Mouse (Mus musculus) hindbrain, embryonic 11.5 days (tissue): ENCODE data around the gene Gm49388. TPM values are rescaled to one million over a fixed set of nuclear protein-coding genes. Genes with fewer than 3 reads are reported as not detected.

Experiments
- ATAC-seq: fragments of 200-750 bp; cut with Nextera tagmentation; 2 replicates; pipeline ENCODE4 v1.8.0; 2017; ENCODE audit warnings: mild to moderate bottlenecking, moderate TSS enrichment, moderate library complexity; ENCODE audit not compliant: low FRiP score
- DNase-seq: peaks from one replicate; pipeline ENCODE4 v3.0.0-alpha.2; 2015; ENCODE audit warnings: low spot score
- H3K27ac ChIP-seq: fragments of 300-500 bp; sonication (generic); 2 replicates; pipeline ENCODE4 v1.5.1; 2014; ENCODE audit warnings: mild to moderate bottlenecking, low read depth, low read length
- H3K27me3 ChIP-seq: fragments of 300-500 bp; sonication (generic); 2 replicates; pipeline ENCODE4 v1.6.1; 2014; ENCODE audit warnings: mild to moderate bottlenecking, low read length, moderate library complexity, mixed read lengths; ENCODE audit not compliant: control insufficient read depth, insufficient read depth
- H3K36me3 ChIP-seq: fragments of 300-500 bp; sonication (generic); 2 replicates; pipeline ENCODE4 v1.6.1; 2014; ENCODE audit warnings: mild to moderate bottlenecking, low read length, moderate library complexity, mixed read lengths; ENCODE audit not compliant: control insufficient read depth, insufficient read depth
- H3K4me1 ChIP-seq: fragments of 300-500 bp; sonication (generic); replicated peaks from 2 replicates; pipeline ENCODE4 v1.6.1; 2014; ENCODE audit warnings: low read length, mixed read lengths; ENCODE audit not compliant: control insufficient read depth, insufficient read depth
- H3K4me2 ChIP-seq: fragments of 300-500 bp; sonication (generic); replicated peaks from 2 replicates; pipeline ENCODE4 v1.6.1; 2014; ENCODE audit warnings: mild to moderate bottlenecking, low read depth, low read length
- H3K4me3 ChIP-seq: fragments of 300-500 bp; sonication (generic); 2 replicates; pipeline ENCODE4 v1.5.1; 2014; ENCODE audit warnings: low read depth, low read length
- H3K9ac ChIP-seq: fragments of 300-500 bp; sonication (generic); 2 replicates; pipeline ENCODE4 v1.6.1; 2014; ENCODE audit warnings: low read depth, low read length
- H3K9me3 ChIP-seq: fragments of 300-500 bp; sonication (generic); 2 replicates; pipeline ENCODE4 v1.6.1; 2016; ENCODE audit warnings: low read length; ENCODE audit not compliant: control insufficient read depth
- WGBS: fragments of 180-500 bp; shearing (Covaris S2); extraction: QIAGEN DNeasy Blood & Tissue Kit; methylation state at CpG from one replicate; pipeline ENCODE4 v1.1.7; 2014; 5-methylcytosine and 5-hydroxymethylcytosine counted together
- polyA plus RNA-seq: library from polyadenylated mRNA; unstranded; fragments of >200 nt; fragmentation: Nextera tagmentation; extraction: Ambion mirVana; gene quantifications from 2 replicates; pipeline ENCODE4 v1.2.1, GENCODE M21; 2014

Gm49388 gene
- polyA plus RNA-seq, 1 experiment from 2014 or later: not detected

GRCm38 (mm10) chr7:127808821-127809220, 23.4 kb downstream of the Gm49388 start:
- H3K36me3 ChIP-seq: no peaks in the 10 kb centered on the region
- WGBS: 73% methylated on average over 5 of the region's 5 CpGs
- no peaks in the 10 kb centered on the region for H3K4me1 ChIP-seq

DNA sequence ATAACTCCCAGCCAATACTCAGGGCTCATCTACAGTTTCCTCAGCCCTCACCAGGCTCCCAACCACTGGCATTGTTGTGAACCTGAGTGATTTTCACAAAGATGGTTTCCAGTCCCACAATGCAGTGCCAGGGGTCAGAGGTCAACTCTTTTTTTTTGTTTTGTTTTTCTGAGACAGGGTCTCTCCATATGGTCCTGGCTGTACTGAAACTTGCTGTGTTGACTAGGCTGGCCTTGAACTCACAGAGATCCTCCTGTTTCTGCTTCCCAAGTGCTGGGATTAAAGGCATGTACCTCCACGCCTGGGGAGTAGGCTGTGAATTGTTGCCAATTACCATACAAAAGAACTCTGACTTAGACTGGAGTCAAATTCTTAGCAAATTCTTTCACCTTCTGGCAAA, 24.4 kb downstream of the Gm49388 start:
- no peak for DNase-seq
- Histone ChIP-seq H3K9ac (no peak overlapping the region), H3K4me3 (no peak overlapping the region), H3K36me3 (no peaks in the 10 kb centered on the region), H3K27me3 (no peaks in the 10 kb centered on the region), H3K4me2 (no peak overlapping the region), H3K9me3 (no peaks in the 10 kb centered on the region), H3K27ac (no peak overlapping the region), H3K4me1 (no peaks in the 10 kb centered on the region)
- 93% methylated on average over 1 of the region's 1 CpGs for WGBS
- ATAC-seq: no peak

More at GRCm38 (mm10) chr7:127808821-127809220, 23.4 kb downstream of the Gm49388 start:
- Histone ChIP-seq H3K4me3 (no peak overlapping the region), H3K9me3 (no peaks in the 10 kb centered on the region), H3K4me2 (no peak overlapping the region), H3K27ac (no peak overlapping the region), H3K27me3 (no peaks in the 10 kb centered on the region), H3K9ac (no peak overlapping the region)
- ATAC-seq: no peak
- no peak for DNase-seq

GRCm38 (mm10) chr7:127810650-127811049, 25.2 kb downstream of the Gm49388 start:
- H3K36me3 ChIP-seq: no peaks in the 10 kb centered on the region
- WGBS: 71% methylated on average over 10 of the region's 10 CpGs
- H3K9ac ChIP-seq: no peak overlapping the region
- no peaks in the 10 kb centered on the region for H3K4me1 ChIP-seq
- no peak for DNase-seq
- no peak overlapping the region for H3K4me3 ChIP-seq
- no peaks in the 10 kb centered on the region for H3K27me3 ChIP-seq
- ATAC-seq: no peak
- H3K9me3 ChIP-seq: no peaks in the 10 kb centered on the region
- H3K27ac ChIP-seq: no peak overlapping the region
- no peak overlapping the region for H3K4me2 ChIP-seq

- H3K36me3 ChIP-seq: no peaks in the 10 kb centered on the region
- no peaks in the 10 kb centered on the region for H3K4me1 ChIP-seq
- H3K27ac ChIP-seq: no peak overlapping the region
- H3K27me3 ChIP-seq: no peaks in the 10 kb centered on the region
- ATAC-seq (no peak), DNase-seq (no peak)
- H3K9me3 ChIP-seq: no peaks in the 10 kb centered on the region
- no peak overlapping the region for H3K4me3 ChIP-seq
- H3K9ac ChIP-seq: no peak overlapping the region
- WGBS: 91% methylated on average over 4 of the region's 4 CpGs
- H3K4me2 ChIP-seq: no peak overlapping the region
These were observed 25.8 kb downstream of the Gm49388 start for GRCm38 (mm10) chr7:127811240-127811639.

DNA sequence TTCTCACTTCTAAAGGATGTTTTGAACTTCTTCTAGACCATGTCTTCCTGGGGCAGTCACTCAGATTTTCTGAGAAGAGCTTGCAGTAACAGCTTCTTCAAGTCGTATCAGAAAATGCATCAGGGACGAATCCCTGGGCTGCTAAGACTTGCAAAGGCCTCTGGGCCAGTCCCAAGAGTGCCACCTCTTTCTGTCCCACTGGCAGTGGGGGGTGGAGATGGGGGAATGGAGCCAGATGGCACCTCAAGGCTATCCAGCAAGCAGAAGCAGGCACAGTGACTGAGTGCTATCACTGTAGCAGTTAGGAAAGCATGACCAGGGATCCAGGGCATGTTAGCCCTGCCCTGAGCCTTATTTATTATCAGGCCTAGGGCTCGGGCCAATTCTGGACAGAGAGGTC, 26.9 kb downstream of the Gm49388 start:
- DNase-seq: no peak
- Histone ChIP-seq H3K27me3 (no peaks in the 10 kb centered on the region), H3K9me3 (no peaks in the 10 kb centered on the region), H3K9ac (no peak overlapping the region), H3K36me3 (no peaks in the 10 kb centered on the region), H3K27ac (no peak overlapping the region), H3K4me2 (no peak overlapping the region), H3K4me1 (no peaks in the 10 kb centered on the region), H3K4me3 (no peak overlapping the region)
- no peak for ATAC-seq
- 86% methylated on average over 3 of the region's 3 CpGs for WGBS

DNA sequence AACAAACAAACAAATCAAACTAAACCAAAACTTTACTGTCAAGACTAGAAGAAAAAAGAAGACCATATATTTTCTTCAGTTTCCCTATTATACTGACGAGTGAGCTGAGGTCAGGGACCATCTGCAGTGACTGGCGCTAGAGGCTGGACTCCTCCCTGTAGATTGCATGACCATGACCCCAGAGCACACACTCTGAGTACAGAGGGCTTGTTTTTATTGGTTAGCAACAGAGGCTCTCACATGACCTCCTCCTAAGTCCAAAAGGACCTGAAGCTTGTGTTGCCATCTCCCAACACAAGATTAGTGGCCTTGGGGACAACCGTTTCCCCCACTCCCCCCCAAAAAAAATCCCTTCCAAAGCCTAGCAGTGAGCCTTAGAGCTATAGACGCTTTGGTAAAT, 28.4 kb downstream of the Gm49388 start:
- 80% methylated on average over 4 of the region's 4 CpGs for WGBS
- no peaks in the 10 kb centered on the region for H3K27me3 ChIP-seq

DNA sequence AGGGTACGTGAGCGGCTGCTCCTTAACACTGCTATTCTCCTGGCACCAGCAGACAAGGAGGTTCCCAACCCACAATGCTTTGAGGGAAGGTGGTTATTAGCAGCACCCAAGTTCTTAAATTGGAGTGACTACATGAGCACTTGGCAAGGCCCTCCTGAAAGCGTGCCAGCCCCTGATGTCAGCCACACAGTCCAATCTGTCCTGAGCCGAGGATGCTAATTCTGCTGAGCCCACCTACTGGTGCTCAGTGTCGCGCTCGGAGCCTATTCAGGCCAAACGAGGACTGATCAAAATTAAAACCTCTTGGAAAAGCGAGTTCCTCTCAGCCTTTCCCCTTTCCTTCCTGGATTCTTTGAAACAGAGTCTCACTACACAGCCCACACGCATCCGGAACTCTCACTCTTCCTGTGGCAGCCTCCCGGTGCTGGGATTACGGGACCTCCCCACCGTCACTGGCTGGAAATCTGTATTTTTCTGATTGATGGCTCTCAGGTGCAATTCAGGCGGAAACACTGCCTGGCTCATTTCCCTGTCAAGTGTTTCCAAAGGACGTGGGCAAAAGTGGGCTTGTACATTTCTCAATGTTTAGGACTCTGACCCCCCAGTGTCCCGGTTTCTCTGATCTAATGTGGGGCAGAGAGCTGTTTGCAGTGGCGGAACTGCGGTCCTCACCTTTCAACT, 29.0 kb downstream of the Gm49388 start:
- 88% methylated on average over 19 of the region's 19 CpGs for WGBS
- no peak for ATAC-seq
- no peak overlapping the region for H3K4me3 ChIP-seq

More for the DNA sequence above, 28.4 kb downstream of the Gm49388 start:
- Histone ChIP-seq H3K27ac (no peak overlapping the region), H3K9me3 (no peaks in the 10 kb centered on the region), H3K36me3 (no peaks in the 10 kb centered on the region), H3K4me3 (no peak overlapping the region), H3K4me2 (no peak overlapping the region), H3K9ac (no peak overlapping the region), H3K4me1 (no peaks in the 10 kb centered on the region)
- DNase-seq (no peak), ATAC-seq (no peak)

GRCm38 (mm10) chr7:127815116-127815665, 29.8 kb downstream of the Gm49388 start:
- H3K9ac ChIP-seq: no peak overlapping the region
- no peak overlapping the region for H3K27ac ChIP-seq
- no peaks in the 10 kb centered on the region for H3K9me3 ChIP-seq
- H3K4me3 ChIP-seq: no peak overlapping the region
- WGBS: 94% methylated on average over 15 of the region's 15 CpGs
- no peaks in the 10 kb centered on the region for H3K36me3 ChIP-seq
- no peak for DNase-seq
- H3K4me1 ChIP-seq: no peaks in the 10 kb centered on the region
- no peak overlapping the region for H3K4me2 ChIP-seq
- ATAC-seq: no peak
- H3K27me3 ChIP-seq: no peaks in the 10 kb centered on the region

More for the DNA sequence above, 29.0 kb downstream of the Gm49388 start:
- no peak for DNase-seq
- no peaks in the 10 kb centered on the region for H3K27me3 ChIP-seq
- no peak overlapping the region for H3K27ac ChIP-seq
- no peak overlapping the region for H3K9ac ChIP-seq
- no peaks in the 10 kb centered on the region for H3K36me3 ChIP-seq
- H3K9me3 ChIP-seq: no peaks in the 10 kb centered on the region
- no peaks in the 10 kb centered on the region for H3K4me1 ChIP-seq
- no peak overlapping the region for H3K4me2 ChIP-seq
